Mouse (Mus musculus) heart, embryonic 12.5 days (tissue): ENCODE results near the gene Nup93. TPM values are rescaled to one million over a fixed set of nuclear protein-coding genes. Genes with fewer than 3 reads are reported as not detected.

ENCODE experiments used
- ATAC-seq: fragments of 200-750 bp; cut with Nextera tagmentation; 2 replicates; pipeline ENCODE4 v1.8.0; 2017; ENCODE audit warnings: moderate TSS enrichment, moderate library complexity; ENCODE audit not compliant: insufficient number of reproducible peaks, low FRiP score
- H3K27ac ChIP-seq: fragments of 300-500 bp; sonication (generic); 2 replicates; pipeline ENCODE4 v1.5.1; 2016; ENCODE audit warnings: mild to moderate bottlenecking, moderate library complexity; ENCODE audit not compliant: poor library complexity, severe bottlenecking
- H3K27me3 ChIP-seq: fragments of 300-500 bp; sonication (generic); replicated peaks from 2 replicates; pipeline ENCODE4 v1.6.1; 2016; ENCODE audit warnings: mild to moderate bottlenecking, moderate library complexity
- H3K36me3 ChIP-seq: fragments of 300-500 bp; sonication (generic); 2 replicates; pipeline ENCODE4 v1.6.1; 2016; ENCODE audit warnings: mild to moderate bottlenecking, moderate library complexity
- H3K4me1 ChIP-seq: fragments of 300-500 bp; sonication (generic); replicated peaks from 2 replicates; pipeline ENCODE4 v1.6.1; 2016; ENCODE audit warnings: mild to moderate bottlenecking
- H3K4me2 ChIP-seq: fragments of 300-500 bp; sonication (generic); 2 replicates; pipeline ENCODE4 v1.6.1; 2016; ENCODE audit warnings: mild to moderate bottlenecking, moderate library complexity
- H3K4me3 ChIP-seq: fragments of 300-500 bp; sonication (generic); 2 replicates; pipeline ENCODE4 v1.5.1; 2016; ENCODE audit warnings: mild to moderate bottlenecking
- H3K9ac ChIP-seq: fragments of 300-500 bp; sonication (generic); 2 replicates; pipeline ENCODE4 v1.6.1; 2016; ENCODE audit warnings: mild to moderate bottlenecking, moderate library complexity
- H3K9me3 ChIP-seq: fragments of 300-500 bp; sonication (generic); replicated peaks from 2 replicates; pipeline ENCODE4 v1.6.1; 2016; ENCODE audit warnings: mild to moderate bottlenecking, moderate library complexity
- WGBS: fragments of 180-500 bp; shearing (Covaris S2); methylation state at CpG from one replicate; pipeline ENCODE4 v1.1.7; 2016; 5-methylcytosine and 5-hydroxymethylcytosine counted together
- polyA plus RNA-seq: library from polyadenylated mRNA; unstranded; fragments of >200 nt; fragmentation: Nextera tagmentation; extraction: Ambion mirVana; gene quantifications from 2 replicates; pipeline ENCODE4 v1.2.1, GENCODE M21; 2016

Gene Nup93
- polyA plus RNA-seq, 1 experiment from 2014 or later: 71.6 TPM

GRCm38 (mm10) chr8:94271102-94271501, 56.7 kb downstream of the Nup93 start:
- no peak for ATAC-seq
- H3K27me3 ChIP-seq: no peaks in the 10 kb centered on the region
- no peaks in the 10 kb centered on the region for H3K36me3 ChIP-seq
- whole genome bisulfite sequencing: 76% methylated on average over 7 of the region's 7 CpGs
- H3K9me3 ChIP-seq: no peaks in the 10 kb centered on the region
- H3K27ac ChIP-seq: no peak overlapping the region
- H3K4me2 ChIP-seq: no peak overlapping the region
- peaks cover 44% of the 10 kb centered on the region for H3K4me1 ChIP-seq
- no peak overlapping the region for H3K4me3 ChIP-seq
- H3K9ac ChIP-seq: no peak overlapping the region

GRCm38 (mm10) chr8:94272612-94273011, 58.2 kb downstream of the Nup93 start:
- Histone ChIP-seq H3K9ac (no peak overlapping the region), H3K4me3 (no peak overlapping the region), H3K9me3 (no peaks in the 10 kb centered on the region), H3K36me3 (no peaks in the 10 kb centered on the region), H3K27ac (no peak overlapping the region), H3K27me3 (no peaks in the 10 kb centered on the region), H3K4me2 (no peak overlapping the region), H3K4me1 (peaks cover 40% of the 10 kb centered on the region)
- 61% methylated on average over 3 of the region's 3 CpGs for WGBS
- ATAC-seq: no peak

- WGBS: 87% methylated on average over 5 of the region's 5 CpGs
- H3K9me3 ChIP-seq: no peaks in the 10 kb centered on the region
- no peak overlapping the region for H3K4me3 ChIP-seq
- ATAC-seq: no peak
- no peak overlapping the region for H3K4me2 ChIP-seq
- H3K4me1 ChIP-seq: peaks cover 36% of the 10 kb centered on the region
- no peaks in the 10 kb centered on the region for H3K36me3 ChIP-seq
- H3K27ac ChIP-seq: no peak overlapping the region
- H3K9ac ChIP-seq: no peak overlapping the region
- no peaks in the 10 kb centered on the region for H3K27me3 ChIP-seq
Measured at GRCm38 (mm10) chr8:94273289-94273850, 59.0 kb downstream of the Nup93 start.

GRCm38 (mm10) chr8:94274030-94274429, 59.7 kb downstream of the Nup93 start:
- WGBS: 74% methylated on average over 5 of the region's 5 CpGs

GRCm38 (mm10) chr8:94278295-94278694, 63.9 kb downstream of the Nup93 start:
- no peaks in the 10 kb centered on the region for H3K27me3 ChIP-seq
- H3K4me3 ChIP-seq: no peak overlapping the region
- no peak for ATAC-seq
- WGBS: 90% methylated on average over 6 of the region's 6 CpGs
- H3K4me2 ChIP-seq: no peak overlapping the region
- H3K9me3 ChIP-seq: no peaks in the 10 kb centered on the region
- H3K9ac ChIP-seq: no peak overlapping the region
- H3K27ac ChIP-seq: no peak overlapping the region
- 0 out of 2 replicates have a peak, but pooled peaks cover 5% of the 10 kb centered on the region for H3K4me1 ChIP-seq
- H3K36me3 ChIP-seq: no peaks in the 10 kb centered on the region

More at GRCm38 (mm10) chr8:94274030-94274429, 59.7 kb downstream of the Nup93 start:
- ATAC-seq: no peak
- Histone ChIP-seq H3K27me3 (no peaks in the 10 kb centered on the region), H3K4me2 (no peak overlapping the region), H3K9me3 (no peaks in the 10 kb centered on the region), H3K36me3 (no peaks in the 10 kb centered on the region), H3K4me1 (peaks cover 33% of the 10 kb centered on the region), H3K9ac (no peak overlapping the region), H3K4me3 (no peak overlapping the region), H3K27ac (no peak overlapping the region)

GRCm38 (mm10) chr8:94280001-94280613, 65.7 kb downstream of the Nup93 start:
- Histone ChIP-seq H3K9me3 (no peaks in the 10 kb centered on the region), H3K27me3 (no peaks in the 10 kb centered on the region), H3K27ac (no peak overlapping the region), H3K4me2 (no peak overlapping the region), H3K9ac (no peak overlapping the region), H3K36me3 (no peaks in the 10 kb centered on the region), H3K4me3 (no peak overlapping the region), H3K4me1 (0 out of 2 replicates have a peak, but pooled peaks cover 5% of the 10 kb centered on the region)
- ATAC-seq: no peak
- WGBS: 82% methylated on average over 5 of the region's 5 CpGs

GRCm38 (mm10) chr8:94282453-94282985, 68.2 kb downstream of the Nup93 start:
- Histone ChIP-seq H3K27me3 (no peaks in the 10 kb centered on the region), H3K9ac (no peak overlapping the region), H3K4me1 (0 out of 2 replicates have a peak, but pooled peaks cover 4% of the 10 kb centered on the region), H3K4me3 (no peak overlapping the region), H3K4me2 (no peak overlapping the region), H3K36me3 (no peaks in the 10 kb centered on the region), H3K9me3 (no peaks in the 10 kb centered on the region), H3K27ac (no peak overlapping the region)
- WGBS: 92% methylated on average over 3 of the region's 3 CpGs
- ATAC-seq: no peak

- Histone ChIP-seq H3K4me1 (0 out of 2 replicates have a peak, but pooled peaks cover 4% of the 10 kb centered on the region), H3K27ac (no peak overlapping the region), H3K4me3 (no peak overlapping the region), H3K27me3 (no peaks in the 10 kb centered on the region), H3K36me3 (no peaks in the 10 kb centered on the region), H3K9me3 (no peaks in the 10 kb centered on the region), H3K9ac (no peak overlapping the region), H3K4me2 (no peak overlapping the region)
- WGBS: 94% methylated on average over 7 of the region's 7 CpGs
- no peak for ATAC-seq
Measured at GRCm38 (mm10) chr8:94284204-94284603, 69.8 kb downstream of the Nup93 start.

- H3K27me3 ChIP-seq: no peaks in the 10 kb centered on the region
- ATAC-seq: no peak
- H3K27ac ChIP-seq: no peak overlapping the region
- WGBS: 88% methylated on average over 5 of the region's 5 CpGs
- no peak overlapping the region for H3K4me2 ChIP-seq
- H3K9ac ChIP-seq: no peak overlapping the region
- no peak overlapping the region for H3K4me3 ChIP-seq
- no peaks in the 10 kb centered on the region for H3K9me3 ChIP-seq
- H3K36me3 ChIP-seq: peaks cover 7% of the 10 kb centered on the region
- peaks cover 23% of the 10 kb centered on the region for H3K4me1 ChIP-seq
Measured at GRCm38 (mm10) chr8:94290606-94291005, 76.2 kb downstream of the Nup93 start.

GRCm38 (mm10) chr8:94292072-94292471, 77.7 kb downstream of the Nup93 start:
- 43% methylated on average over 6 of the region's 6 CpGs for WGBS
- 0 out of 2 replicates have a peak, but pooled peaks have one; percentile 6 for ATAC-seq
- Histone ChIP-seq H3K9me3 (no peaks in the 10 kb centered on the region), H3K27ac (peak overlapping the region; percentile 82), H3K4me1 (peaks cover 32% of the 10 kb centered on the region), H3K4me2 (peak overlapping the region; percentile 40), H3K36me3 (peaks cover 7% of the 10 kb centered on the region), H3K4me3 (no peak overlapping the region), H3K9ac (peak overlapping the region; percentile 25; the same call in 1 of the 2 replicates), H3K27me3 (no peaks in the 10 kb centered on the region)

- H3K4me3 ChIP-seq: no peak overlapping the region
- peaks cover 37% of the 10 kb centered on the region for H3K4me1 ChIP-seq
- H3K9me3 ChIP-seq: no peaks in the 10 kb centered on the region
- H3K27ac ChIP-seq: peak overlapping the region; percentile 82; the same call in 1 of the 2 replicates
- no peak for ATAC-seq
- no peaks in the 10 kb centered on the region for H3K27me3 ChIP-seq
- WGBS: 92% methylated on average over 8 of the region's 8 CpGs
- no peak overlapping the region for H3K9ac ChIP-seq
- peaks cover 7% of the 10 kb centered on the region for H3K36me3 ChIP-seq
- no peak overlapping the region for H3K4me2 ChIP-seq
Measured at GRCm38 (mm10) chr8:94292626-94293025, 78.3 kb downstream of the Nup93 start.
